Mouse (Mus musculus) forebrain, embryonic 16.5 days (tissue): Measurements from ENCODE around the gene Slc35g3. TPM values are rescaled to one million over a fixed set of nuclear protein-coding genes. Genes with fewer than 3 reads are reported as not detected.
A peak's percentile ranks its signal among the peaks of the same experiment; 100 is the strongest.
"Not testable (repeated sequence)": the region's sequence is repeated elsewhere in the genome, so short reads cannot be mapped to it uniquely, and the experiment has no call there.

ENCODE experiments used
- ATAC-seq: fragments of 200-750 bp; cut with Nextera tagmentation; 2 replicates; pipeline ENCODE4 v1.8.0; 2017; ENCODE audit warnings: mild to moderate bottlenecking, moderate library complexity
- H3K27ac ChIP-seq: fragments of 300-500 bp; sonication (generic); 2 replicates; pipeline ENCODE4 v1.5.1; 2014; ENCODE audit warnings: low read length, control low read depth
- H3K27me3 ChIP-seq: fragments of 300-500 bp; sonication (generic); replicated peaks from 2 replicates; pipeline ENCODE4 v1.6.1; 2014; ENCODE audit warnings: low read length; ENCODE audit not compliant: control insufficient read depth, insufficient read depth
- H3K36me3 ChIP-seq: fragments of 300-500 bp; sonication (generic); 2 replicates; pipeline ENCODE4 v1.6.1; 2014; ENCODE audit not compliant: control insufficient read depth, insufficient read depth
- H3K4me1 ChIP-seq: fragments of 300-500 bp; sonication (generic); replicated peaks from 2 replicates; pipeline ENCODE4 v1.6.1; 2014; ENCODE audit warnings: low read length; ENCODE audit not compliant: control insufficient read depth, insufficient read depth
- H3K4me2 ChIP-seq: fragments of 300-500 bp; sonication (generic); 2 replicates; pipeline ENCODE4 v1.6.1; 2014; ENCODE audit warnings: mild to moderate bottlenecking, low read length, control low read depth
- H3K4me3 ChIP-seq: fragments of 300-500 bp; sonication (generic); replicated peaks from 2 replicates; pipeline ENCODE4 v1.5.1; 2014; ENCODE audit warnings: mild to moderate bottlenecking, low read length, control low read depth
- H3K9ac ChIP-seq: fragments of 300-500 bp; sonication (generic); replicated peaks from 2 replicates; pipeline ENCODE4 v1.6.1; 2014; ENCODE audit warnings: low read depth, low read length, control low read depth
- H3K9me3 ChIP-seq: fragments of 300-500 bp; sonication (generic); 2 replicates; pipeline ENCODE4 v1.6.1; 2016; ENCODE audit warnings: low read length; ENCODE audit not compliant: control insufficient read depth
- WGBS: fragments of 180-500 bp; shearing (Covaris S2); extraction: QIAGEN DNeasy Blood & Tissue Kit; methylation state at CpG from one replicate; pipeline ENCODE4 v1.1.7; 2014; 5-methylcytosine and 5-hydroxymethylcytosine counted together
- polyA plus RNA-seq: library from polyadenylated mRNA; unstranded; fragments of >200 nt; fragmentation: Nextera tagmentation; extraction: Ambion mirVana; gene quantifications from 2 replicates; pipeline ENCODE4 v1.2.1, GENCODE M21; 2015

Slc35g3 gene
- polyA plus RNA-seq, 1 experiment from 2014 or later = 0.18 TPM

- peak overlapping the region; percentile 99 for H3K27ac ChIP-seq
- peaks cover 38% of the 10 kb centered on the region for H3K4me1 ChIP-seq
- H3K4me2 ChIP-seq = peak overlapping the region; percentile 81
- no peaks in the 10 kb centered on the region for H3K27me3 ChIP-seq
- peak; percentile 83 for ATAC-seq
- peak overlapping the region; percentile 65 for H3K9ac ChIP-seq
- H3K9me3 ChIP-seq = no peaks in the 10 kb centered on the region
- peak overlapping the region; percentile 48 for H3K4me3 ChIP-seq
- H3K36me3 ChIP-seq = no peaks in the 10 kb centered on the region
- under 1% methylated on average over 37 of the region's 37 CpGs for WGBS
These were observed 2.6 kb downstream of the Slc35g3 start for GRCm38 (mm10) chr11:69758971-69759721.

- Histone ChIP-seq H3K27me3 (no peaks in the 10 kb centered on the region), H3K27ac (peak within 1 kb of the TSS; percentile 99), H3K4me1 (peaks cover 41% of the 10 kb centered on the region), H3K4me2 (peak within 1 kb of the TSS; percentile 81), H3K36me3 (no peaks in the 10 kb centered on the region), H3K9ac (peak within 1 kb of the TSS; percentile 77), H3K9me3 (no peaks in the 10 kb centered on the region), H3K4me3 (peak within 1 kb of the TSS; percentile 48)
- ATAC-seq = peak; percentile 94
- WGBS = under 1% methylated on average over 33 of the region's 36 CpGs
These were observed 3.2 kb downstream of the Slc35g3 start, which contains the start of gene Polr2a for GRCm38 (mm10) chr11:69758478-69758970. Gene Polr2a, minus strand, starts transcription at chr11:69758637.

- ATAC-seq = peak; percentile 84
- 0% methylated on average over 26 of the region's 26 CpGs for WGBS
These were observed 3.7 kb downstream of the Slc35g3 start for GRCm38 (mm10) chr11:69758090-69758456.

GRCm38 (mm10) chr11:69757303-69758089, 4.3 kb downstream of the Slc35g3 start:
- 44% methylated on average over 9 of the region's 9 CpGs for WGBS

More at GRCm38 (mm10) chr11:69758090-69758456, 3.7 kb downstream of the Slc35g3 start:
- no peaks in the 10 kb centered on the region for H3K9me3 ChIP-seq
- H3K9ac ChIP-seq = peak overlapping the region; percentile 77
- H3K27me3 ChIP-seq = no peaks in the 10 kb centered on the region
- H3K36me3 ChIP-seq = no peaks in the 10 kb centered on the region
- H3K4me1 ChIP-seq = peaks cover 43% of the 10 kb centered on the region
- peak overlapping the region; percentile 48 for H3K4me3 ChIP-seq
- H3K4me2 ChIP-seq = peak overlapping the region; percentile 57
- peak overlapping the region; percentile 99 for H3K27ac ChIP-seq

DNA sequence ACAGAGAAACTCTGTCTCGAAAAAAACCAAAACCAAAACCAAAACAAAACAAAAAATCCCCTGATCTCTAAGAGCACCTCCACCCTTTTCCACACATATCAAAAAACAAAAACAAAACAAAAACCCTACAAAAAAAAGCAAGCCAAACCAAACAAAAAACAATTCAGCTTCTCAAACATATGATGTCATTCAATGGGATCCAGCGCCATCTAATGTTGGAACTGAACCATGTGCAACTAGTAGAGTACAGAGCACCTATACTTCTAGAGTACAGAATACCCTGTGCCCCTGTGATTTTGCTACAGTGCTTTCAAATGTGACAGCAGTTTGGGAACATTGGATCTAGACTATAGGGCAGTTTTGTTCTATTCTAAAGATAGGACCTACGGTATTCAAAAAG, 7.1 kb downstream of the Slc35g3 start:
- Histone ChIP-seq H3K9me3 (no peaks in the 10 kb centered on the region), H3K4me2 (peak overlapping the region; percentile 32), H3K27me3 (no peaks in the 10 kb centered on the region), H3K36me3 (no peaks in the 10 kb centered on the region), H3K4me1 (peaks cover 39% of the 10 kb centered on the region), H3K9ac (no peak overlapping the region), H3K4me3 (no peak overlapping the region), H3K27ac (no peak overlapping the region)
- ATAC-seq = no peak
- WGBS = 36% methylated on average over 3 of the region's 3 CpGs

More at GRCm38 (mm10) chr11:69757303-69758089, 4.3 kb downstream of the Slc35g3 start:
- Histone ChIP-seq H3K4me3 (peak overlapping the region; percentile 48), H3K4me1 (peaks cover 48% of the 10 kb centered on the region), H3K27ac (peak overlapping the region; percentile 99), H3K36me3 (no peaks in the 10 kb centered on the region), H3K9ac (peak overlapping the region; percentile 77), H3K27me3 (no peaks in the 10 kb centered on the region), H3K9me3 (no peaks in the 10 kb centered on the region), H3K4me2 (peak overlapping the region; percentile 57)
- ATAC-seq = no peak

- Histone ChIP-seq H3K9me3 (no peaks in the 10 kb centered on the region), H3K9ac (no peak overlapping the region), H3K4me1 (peaks cover 36% of the 10 kb centered on the region), H3K27me3 (no peaks in the 10 kb centered on the region), H3K4me3 (no peak overlapping the region), H3K36me3 (no peaks in the 10 kb centered on the region), H3K4me2 (peak overlapping the region; percentile 32), H3K27ac (no peak overlapping the region)
- no peak for ATAC-seq
- 78% methylated on average over 5 of the region's 5 CpGs for WGBS
These were observed 7.5 kb downstream of the Slc35g3 start for GRCm38 (mm10) chr11:69754233-69754632.

DNA sequence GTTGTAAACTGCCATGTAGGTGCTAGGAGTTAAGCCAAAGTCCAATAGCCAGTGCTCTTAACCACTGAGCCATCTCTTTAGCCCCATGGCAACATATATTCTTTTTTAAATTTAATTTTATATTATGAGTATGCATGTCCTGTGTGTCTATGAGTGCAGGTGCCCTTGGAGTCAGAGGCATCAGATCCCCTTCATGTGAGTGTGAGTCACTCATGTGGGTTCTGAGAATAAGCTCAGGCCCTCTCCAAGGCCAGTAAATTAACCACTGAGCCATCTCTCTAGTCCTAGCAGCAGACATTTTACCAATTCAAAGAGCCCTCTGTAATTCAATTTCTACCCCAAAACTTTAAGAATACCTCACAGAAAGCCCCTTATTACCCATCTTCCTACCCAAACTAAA, 9.1 kb downstream of the Slc35g3 start:
- no peaks in the 10 kb centered on the region for H3K9me3 ChIP-seq
- H3K4me1 ChIP-seq = peaks cover 36% of the 10 kb centered on the region
- H3K36me3 ChIP-seq = no peaks in the 10 kb centered on the region
- no peak overlapping the region for H3K4me2 ChIP-seq
- H3K9ac ChIP-seq = no peak overlapping the region
- no peak overlapping the region for H3K27ac ChIP-seq
- ATAC-seq = no peak
- H3K4me3 ChIP-seq = no peak overlapping the region
- no peaks in the 10 kb centered on the region for H3K27me3 ChIP-seq

- H3K36me3 ChIP-seq = peaks cover 4% of the 10 kb centered on the region
- no peaks in the 10 kb centered on the region for H3K9me3 ChIP-seq
- H3K27me3 ChIP-seq = no peaks in the 10 kb centered on the region
- H3K4me1 ChIP-seq = peaks cover 29% of the 10 kb centered on the region
- no peak overlapping the region for H3K4me2 ChIP-seq
- no peak overlapping the region for H3K4me3 ChIP-seq
- no peak for ATAC-seq
- WGBS = 82% methylated on average over 3 of the region's 3 CpGs
- no peak overlapping the region for H3K9ac ChIP-seq
- no peak overlapping the region for H3K27ac ChIP-seq
These were observed 10.1 kb downstream of the Slc35g3 start for GRCm38 (mm10) chr11:69751635-69752034.

- 94% methylated on average over 2 of the region's 3 CpGs for WGBS
- ATAC-seq = not testable (repeated sequence)
These were observed 30.4 kb downstream of the Slc35g3 start for GRCm38 (mm10) chr11:69731408-69731807.

More at GRCm38 (mm10) chr11:69731408-69731807, 30.4 kb downstream of the Slc35g3 start:
- H3K27ac ChIP-seq, H3K27me3 ChIP-seq, H3K9me3 ChIP-seq, H3K4me1 ChIP-seq, H3K4me3 ChIP-seq, H3K9ac ChIP-seq, H3K4me2 ChIP-seq: not testable (repeated sequence)
- peaks cover 20% of the 10 kb centered on the region for H3K36me3 ChIP-seq
